Mouse (Mus musculus): ENCODE data around the gene 2310011J03Rik. TPM values are rescaled to one million over a fixed set of nuclear protein-coding genes. Genes with fewer than 3 reads are reported as not detected.

Gene 2310011J03Rik
- polyA plus RNA-seq, 1 experiment from 2014 or later = 37.7 TPM

- H3K4me3 ChIP-seq = no peak overlapping the region
- peaks cover 37% of the 10 kb centered on the region for H3K4me1 ChIP-seq
These were observed 20.7 kb upstream of the 2310011J03Rik start for GRCm38 (mm10) chr10:80341026-80341425.

GRCm38 (mm10) chr10:80339941-80340750 is 19.8 kb upstream of the 2310011J03Rik start:
- peaks cover 35% of the 10 kb centered on the region for H3K4me1 ChIP-seq
- H3K9ac ChIP-seq = no peak overlapping the region
- no peak overlapping the region for H3K27ac ChIP-seq
- H3K4me2 ChIP-seq (replicated peaks) = peak overlapping the region; percentile 36
- ATAC-seq (ENCODE audit: low FRiP score, low read depth) = no peak
- H3K36me3 ChIP-seq = no peaks in the 10 kb centered on the region
- H3K27me3 ChIP-seq (replicated peaks) = peaks cover 61% of the 10 kb centered on the region
- no peaks in the 10 kb centered on the region for H3K9me3 ChIP-seq
- WGBS = 23% methylated on average over 19 of the region's 19 CpGs
- H3K4me3 ChIP-seq = no peak overlapping the region

More at GRCm38 (mm10) chr10:80341026-80341425, 20.7 kb upstream of the 2310011J03Rik start:
- ATAC-seq (ENCODE audit: low FRiP score, low read depth) = no peak
- Histone ChIP-seq H3K27me3 (replicated peaks) (peaks cover 65% of the 10 kb centered on the region), H3K4me2 (replicated peaks) (no peak overlapping the region), H3K27ac (no peak overlapping the region), H3K9ac (no peak overlapping the region), H3K9me3 (no peaks in the 10 kb centered on the region), H3K36me3 (no peaks in the 10 kb centered on the region)
- WGBS = 12% methylated on average over 21 of the region's 21 CpGs

GRCm38 (mm10) chr10:80336263-80336662 is 15.9 kb upstream of the 2310011J03Rik start:
- Histone ChIP-seq H3K27ac (no peak overlapping the region), H3K9me3 (no peaks in the 10 kb centered on the region), H3K36me3 (no peaks in the 10 kb centered on the region), H3K9ac (no peak overlapping the region), H3K4me2 (replicated peaks) (no peak overlapping the region), H3K27me3 (replicated peaks) (peaks cover 32% of the 10 kb centered on the region), H3K4me3 (no peak overlapping the region), H3K4me1 (peaks cover 7% of the 10 kb centered on the region; the same call in 1 of the 2 replicates)
- ATAC-seq (ENCODE audit: low FRiP score, low read depth) = no peak
- 87% methylated on average over 12 of the region's 12 CpGs for WGBS

- Histone ChIP-seq H3K4me2 (replicated peaks) (no peak overlapping the region), H3K4me1 (peaks cover 15% of the 10 kb centered on the region), H3K9ac (no peak overlapping the region), H3K9me3 (no peaks in the 10 kb centered on the region), H3K36me3 (no peaks in the 10 kb centered on the region), H3K27me3 (replicated peaks) (0 out of 2 replicates have a peak, but pooled peaks cover 23% of the 10 kb centered on the region), H3K27ac (no peak overlapping the region), H3K4me3 (no peak overlapping the region)
- ATAC-seq (ENCODE audit: low FRiP score, low read depth) = no peak
- 77% methylated on average over 5 of the region's 5 CpGs for WGBS
These were observed 12.2 kb upstream of the 2310011J03Rik start for GRCm38 (mm10) chr10:80332525-80332989.

GRCm38 (mm10) chr10:80331636-80332524 is 11.5 kb upstream of the 2310011J03Rik start:
- peaks cover 23% of the 10 kb centered on the region; the same call in 1 of the 2 replicates for H3K27me3 ChIP-seq (replicated peaks)
- H3K4me2 ChIP-seq (replicated peaks) = no peak overlapping the region
- 72% methylated on average over 10 of the region's 10 CpGs for WGBS
- H3K4me1 ChIP-seq = peaks cover 15% of the 10 kb centered on the region
- no peaks in the 10 kb centered on the region for H3K36me3 ChIP-seq
- H3K27ac ChIP-seq = no peak overlapping the region
- H3K9me3 ChIP-seq = no peaks in the 10 kb centered on the region
- H3K9ac ChIP-seq = no peak overlapping the region
- no peak overlapping the region for H3K4me3 ChIP-seq
- ATAC-seq (ENCODE audit: low FRiP score, low read depth) = no peak

- Histone ChIP-seq H3K4me1 (peaks cover 15% of the 10 kb centered on the region), H3K27ac (no peak overlapping the region)
These were observed 10.6 kb upstream of the 2310011J03Rik start for GRCm38 (mm10) chr10:80330888-80331287.

GRCm38 (mm10) chr10:80330084-80330483 is 9.7 kb upstream of the 2310011J03Rik start:
- 1% methylated on average over 41 of the region's 41 CpGs for WGBS
- no peak for ATAC-seq (ENCODE audit: low FRiP score, low read depth)
- H3K27me3 ChIP-seq (replicated peaks) = peaks cover 21% of the 10 kb centered on the region
- no peaks in the 10 kb centered on the region for H3K9me3 ChIP-seq
- H3K27ac ChIP-seq = no peak overlapping the region
- H3K4me1 ChIP-seq = peaks cover 17% of the 10 kb centered on the region
- H3K9ac ChIP-seq = peak overlapping the region; percentile 53
- peak overlapping the region; percentile 38 for H3K4me3 ChIP-seq
- H3K4me2 ChIP-seq (replicated peaks) = peak overlapping the region; percentile 79
- H3K36me3 ChIP-seq = no peaks in the 10 kb centered on the region

More at GRCm38 (mm10) chr10:80330888-80331287, 10.6 kb upstream of the 2310011J03Rik start:
- H3K4me2 ChIP-seq (replicated peaks) = peak overlapping the region; percentile 79
- no peak overlapping the region for H3K9ac ChIP-seq
- peaks cover 23% of the 10 kb centered on the region; the same call in 1 of the 2 replicates for H3K27me3 ChIP-seq (replicated peaks)
- ATAC-seq (ENCODE audit: low FRiP score, low read depth) = no peak
- no peaks in the 10 kb centered on the region for H3K9me3 ChIP-seq
- H3K4me3 ChIP-seq = no peak overlapping the region
- WGBS = 75% methylated on average over 2 of the region's 2 CpGs
- no peaks in the 10 kb centered on the region for H3K36me3 ChIP-seq

- peak within 1 kb of the TSS; percentile 53 for H3K9ac ChIP-seq
- H3K4me2 ChIP-seq (replicated peaks) = peak within 1 kb of the TSS; percentile 79
- H3K36me3 ChIP-seq = no peaks in the 10 kb centered on the region
- H3K9me3 ChIP-seq = no peaks in the 10 kb centered on the region
- H3K4me3 ChIP-seq = peak within 1 kb of the TSS; percentile 38
- H3K27me3 ChIP-seq (replicated peaks) = peaks cover 16% of the 10 kb centered on the region
- no peak within 1 kb of the TSS for H3K27ac ChIP-seq
- peak; percentile 92 for ATAC-seq (ENCODE audit: low FRiP score, low read depth)
- H3K4me1 ChIP-seq = peaks cover 19% of the 10 kb centered on the region
- WGBS = 6% methylated on average over 36 of the region's 36 CpGs
These were observed 9.1 kb upstream of the 2310011J03Rik start, which contains the start of the genes Pcsk4 and Reep6 for GRCm38 (mm10) chr10:80329273-80330081. Pcsk4 (minus strand) TSS chr10:80329498. Reep6 (plus strand) TSS chr10:80329953.

- Histone ChIP-seq H3K9ac (no peak overlapping the region), H3K4me3 (no peak overlapping the region), H3K9me3 (no peaks in the 10 kb centered on the region), H3K27ac (no peak overlapping the region), H3K4me2 (replicated peaks) (no peak overlapping the region), H3K27me3 (replicated peaks) (peaks cover 13% of the 10 kb centered on the region), H3K36me3 (no peaks in the 10 kb centered on the region), H3K4me1 (peaks cover 28% of the 10 kb centered on the region)
- WGBS = 82% methylated on average over 21 of the region's 21 CpGs
- no peak for ATAC-seq (ENCODE audit: low FRiP score, low read depth)
These were observed 4.7 kb upstream of the 2310011J03Rik start for GRCm38 (mm10) chr10:80325045-80325444.

- H3K36me3 ChIP-seq = no peaks in the 10 kb centered on the region
- peak overlapping the region; percentile 96 for H3K4me2 ChIP-seq (replicated peaks)
- no peak overlapping the region for H3K9ac ChIP-seq
- H3K4me1 ChIP-seq = peaks cover 32% of the 10 kb centered on the region
- no peaks in the 10 kb centered on the region for H3K9me3 ChIP-seq
- H3K27me3 ChIP-seq (replicated peaks) = peaks cover 13% of the 10 kb centered on the region
- ATAC-seq (ENCODE audit: low FRiP score, low read depth) = no peak
- H3K27ac ChIP-seq = no peak overlapping the region
- 82% methylated on average over 17 of the region's 17 CpGs for WGBS
- no peak overlapping the region for H3K4me3 ChIP-seq
These were observed 4.0 kb upstream of the 2310011J03Rik start for GRCm38 (mm10) chr10:80324120-80325037.

Measured in neural tube, embryonic 12.5 days (tissue).